ENCODE assay signal across 26 mouse cellular contexts in the genomic region with DNA sequence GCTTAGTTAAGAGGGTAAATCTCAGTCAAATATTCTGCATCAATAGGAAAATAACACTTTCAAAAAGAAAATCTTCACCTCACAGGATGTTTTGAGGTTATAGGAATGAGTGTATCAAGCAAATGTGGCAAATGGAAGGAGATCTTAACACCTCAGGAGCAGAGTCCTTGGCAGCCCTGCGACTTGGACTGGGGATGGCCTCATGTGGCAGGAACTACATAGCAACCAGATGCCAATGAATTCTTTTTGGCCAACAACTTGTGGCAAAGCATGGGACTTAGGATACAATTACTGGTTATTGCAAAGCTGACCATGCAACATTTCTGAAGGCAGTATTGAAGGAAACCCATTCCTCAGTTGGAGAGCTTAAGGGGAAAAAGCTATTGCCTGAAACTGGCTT.
"Had no signal": no experiment of that assay in that cellular context is flagged by ENCODE, and none has a peak within 500 bp of the region (broad histone marks: within the 10 kb centered on the region; RNA-seq: fewer than 3 reads in every experiment).

No protein-coding gene starts in this region.

- H3K4me2 ChIP-seq: heart, embryonic 11.5 days; heart, embryonic 13.5 days; heart, embryonic 15.5 days; hindbrain, embryonic 13.5 days; hindbrain, embryonic 15.5 days; kidney, embryonic 15.5 days; limb, embryonic 13.5 days; limb, embryonic 15.5 days; liver, embryonic 12.5 days had no signal

- H3K4me3 ChIP-seq: heart, embryonic 13.5 days; heart, embryonic 15.5 days; hindbrain, embryonic 13.5 days; hindbrain, embryonic 15.5 days; kidney, embryonic 15.5 days; limb, embryonic 13.5 days; limb, embryonic 15.5 days; liver, embryonic 12.5 days had no signal

- H3K36me3 ChIP-seq: heart, embryonic 13.5 days; heart, embryonic 15.5 days; hindbrain, embryonic 13.5 days; hindbrain, embryonic 15.5 days; kidney, embryonic 15.5 days; limb, embryonic 13.5 days; limb, embryonic 15.5 days; liver, embryonic 12.5 days had no signal

- H3K4me1 ChIP-seq: liver, embryonic 12.5 days had no signal

- DNase-seq: gastrocnemius, postnatal 14 days; gastrocnemius, postnatal 36 days; heart, adult 18-20 months; heart, postnatal 14 days; heart, postnatal 36 days; kidney, adult 11 months; kidney, adult 2 months; kidney, adult 9 months; kidney, postnatal 14 days; kidney, postnatal 36 days; layer of hippocampus, adult 9-11 months; layer of hippocampus, postnatal 36 days; left cerebral cortex, postnatal 4 days had no signal

- H3K27ac ChIP-seq: heart, embryonic 13.5 days; heart, embryonic 15.5 days; hindbrain, embryonic 13.5 days; hindbrain, embryonic 15.5 days; hindbrain, postnatal 0 days; kidney, embryonic 15.5 days; kidney, postnatal 0 days; limb, embryonic 13.5 days; limb, embryonic 15.5 days; liver, embryonic 12.5 days; liver, embryonic 14.5 days had no signal

- H3K9me3 ChIP-seq: heart, embryonic 13.5 days; heart, embryonic 15.5 days; hindbrain, embryonic 13.5 days; hindbrain, embryonic 15.5 days; kidney, embryonic 15.5 days; limb, embryonic 13.5 days; limb, embryonic 15.5 days; liver, embryonic 12.5 days had no signal

- H3K9ac ChIP-seq: heart, embryonic 13.5 days; heart, embryonic 15.5 days; hindbrain, embryonic 13.5 days; hindbrain, embryonic 15.5 days; kidney, embryonic 15.5 days; limb, embryonic 13.5 days; limb, embryonic 15.5 days; liver, embryonic 12.5 days; liver, embryonic 14.5 days had no signal

- ATAC-seq: hindbrain, postnatal 0 days; intestine, embryonic 16.5 days; liver, embryonic 12.5 days had no signal

- H3K27me3 ChIP-seq: heart, embryonic 13.5 days; heart, embryonic 15.5 days; hindbrain, embryonic 13.5 days; hindbrain, embryonic 15.5 days; limb, embryonic 15.5 days; liver, embryonic 12.5 days had no signal
